Mouse (Mus musculus) brain, embryonic 14.5 days (tissue): ENCODE results near the gene Csf2rb.
"Not testable (repeated sequence)": the region's sequence is repeated elsewhere in the genome, so short reads cannot be mapped to it uniquely, and the experiment has no call there.

ENCODE experiments used
- CTCF ChIP-seq: fragments of 200-500 bp; IDR thresholded peaks from 2 replicates; pipeline ENCODE4 v1.5.1; 2012; ENCODE audit warnings: inconsistent platforms, mild to moderate bottlenecking, moderate library complexity, borderline replicate concordance; ENCODE audit not compliant: insufficient read depth, insufficient read length; ENCODE audit errors: extremely low read depth
- POLR2A ChIP-seq: fragments of 200-500 bp; IDR thresholded peaks from 2 replicates; pipeline ENCODE4 v1.6.1; 2012; ENCODE audit warnings: mild to moderate bottlenecking, inconsistent platforms, borderline replicate concordance; ENCODE audit not compliant: poor library complexity, insufficient read depth, insufficient read length, severe bottlenecking; ENCODE audit errors: extremely low read depth

- not testable (repeated sequence) for TF ChIP-seq POLR2A
- peak; percentile 80 for TF ChIP-seq CTCF
These were observed 14.3 kb downstream of the Csf2rb start for GRCm38 (mm10) chr15:78339627-78340423.
